Mouse (Mus musculus): ENCODE measurements around the gene Iqschfp. TPM values are rescaled to one million over a fixed set of nuclear protein-coding genes. Genes with fewer than 3 reads are reported as not detected.

Gene Iqschfp
- polyA plus RNA-seq, 1 experiment from 2014 or later, result 2.3 TPM

DNA sequence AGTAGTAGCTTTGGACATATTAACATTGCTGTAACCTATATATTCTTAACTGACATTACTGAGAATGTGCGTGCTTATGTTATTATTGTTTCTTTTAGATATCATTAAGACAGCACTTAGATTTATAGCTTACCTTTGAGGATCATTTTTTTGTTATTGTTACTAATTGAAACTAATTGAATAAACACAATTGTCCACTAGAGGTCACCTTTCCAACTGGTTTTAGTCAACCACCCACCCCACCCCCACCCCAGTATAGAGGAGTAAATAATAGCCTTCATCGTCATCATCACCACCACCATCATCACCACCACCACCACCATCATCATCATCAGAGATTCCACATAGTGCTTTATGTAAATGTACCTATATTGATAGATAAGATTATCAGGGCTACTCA is 670.8 kb downstream of the Iqschfp start:
- no peak overlapping the region for H3K9ac ChIP-seq
- no peaks in the 10 kb centered on the region for H3K27me3 ChIP-seq
- H3K4me3 ChIP-seq, result no peak overlapping the region
- H3K9me3 ChIP-seq (replicated peaks), result no peaks in the 10 kb centered on the region
- 74% methylated on average over 2 of the region's 2 CpGs for WGBS
- no peak for ATAC-seq
- H3K36me3 ChIP-seq (ENCODE audit: poor library complexity, severe bottlenecking), result no peaks in the 10 kb centered on the region
- no peak overlapping the region for H3K4me2 ChIP-seq
- peaks cover 28% of the 10 kb centered on the region for H3K4me1 ChIP-seq
- no peak overlapping the region for H3K27ac ChIP-seq

DNA sequence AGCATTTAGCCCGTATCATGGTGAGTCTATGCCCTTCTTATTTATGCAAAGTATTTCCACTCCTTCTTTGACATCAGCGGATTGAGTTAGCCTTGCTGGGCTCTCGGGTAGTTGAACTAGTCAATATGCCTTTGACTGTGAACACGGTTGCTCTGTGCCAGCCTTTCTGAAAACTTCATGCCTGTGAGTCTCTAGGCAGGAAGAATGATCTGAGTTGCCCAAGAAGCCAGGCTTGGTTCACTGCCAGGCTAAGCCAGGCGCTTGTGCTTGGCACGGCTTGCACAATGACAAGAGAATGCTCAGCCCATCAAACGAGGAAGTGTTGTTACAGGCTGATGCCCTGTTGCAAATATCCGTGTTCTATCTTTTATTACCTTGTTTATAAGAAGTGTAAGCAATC is 671.9 kb downstream of the Iqschfp start:
- no peaks in the 10 kb centered on the region for H3K36me3 ChIP-seq (ENCODE audit: poor library complexity, severe bottlenecking)
- H3K9ac ChIP-seq, result no peak overlapping the region
- WGBS, result 45% methylated on average over 8 of the region's 8 CpGs
- H3K27me3 ChIP-seq, result no peaks in the 10 kb centered on the region
- no peak overlapping the region for H3K4me3 ChIP-seq
- no peaks in the 10 kb centered on the region for H3K9me3 ChIP-seq (replicated peaks)
- peak; percentile 59; the same call in 1 of the 2 replicates for ATAC-seq
- peaks cover 28% of the 10 kb centered on the region for H3K4me1 ChIP-seq
- no peak overlapping the region for H3K4me2 ChIP-seq
- no peak overlapping the region for H3K27ac ChIP-seq

DNA sequence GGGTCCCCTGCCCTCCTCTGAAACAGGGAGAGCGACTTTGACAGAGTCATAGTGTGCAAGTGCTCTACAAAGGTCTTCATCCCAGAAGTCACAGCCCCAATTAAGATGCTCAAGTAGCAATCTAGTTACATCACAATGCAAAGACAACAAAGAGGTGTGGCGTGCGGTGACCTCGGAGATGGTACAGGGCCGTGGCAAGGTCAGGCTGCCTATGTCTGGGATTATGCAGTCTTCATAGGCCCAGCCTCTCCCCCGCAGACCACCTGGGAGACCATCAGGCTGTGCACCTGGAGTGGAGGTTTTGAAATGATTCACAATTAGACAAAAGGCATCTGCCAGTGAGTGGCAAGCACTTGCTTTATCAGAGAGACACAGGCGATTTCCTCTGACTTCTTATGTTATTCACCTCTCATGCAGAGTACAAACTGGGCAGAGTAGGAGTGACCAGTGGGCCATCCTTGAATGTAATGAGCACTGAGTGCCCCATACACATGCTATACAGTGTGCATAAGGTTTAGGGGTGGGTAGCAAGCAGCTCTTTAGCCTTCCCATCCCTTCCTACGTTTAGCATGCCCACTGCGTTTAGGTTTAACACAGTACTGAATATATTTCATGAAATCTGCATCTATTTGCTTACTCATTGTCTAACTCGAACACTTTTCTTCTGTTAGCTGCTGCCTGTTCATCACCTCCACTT is 673.1 kb downstream of the Iqschfp start:
- Histone ChIP-seq H3K27ac (no peak overlapping the region), H3K27me3 (no peaks in the 10 kb centered on the region), H3K4me1 (peaks cover 28% of the 10 kb centered on the region), H3K4me2 (no peak overlapping the region), H3K9ac (no peak overlapping the region; the same call in 1 of the 2 replicates), H3K9me3 (replicated peaks) (no peaks in the 10 kb centered on the region), H3K36me3 (ENCODE audit: poor library complexity, severe bottlenecking) (no peaks in the 10 kb centered on the region), H3K4me3 (no peak overlapping the region)
- ATAC-seq, result 0 out of 2 replicates have a peak, but pooled peaks have one; percentile 33
- WGBS, result 52% methylated on average over 10 of the region's 10 CpGs

DNA sequence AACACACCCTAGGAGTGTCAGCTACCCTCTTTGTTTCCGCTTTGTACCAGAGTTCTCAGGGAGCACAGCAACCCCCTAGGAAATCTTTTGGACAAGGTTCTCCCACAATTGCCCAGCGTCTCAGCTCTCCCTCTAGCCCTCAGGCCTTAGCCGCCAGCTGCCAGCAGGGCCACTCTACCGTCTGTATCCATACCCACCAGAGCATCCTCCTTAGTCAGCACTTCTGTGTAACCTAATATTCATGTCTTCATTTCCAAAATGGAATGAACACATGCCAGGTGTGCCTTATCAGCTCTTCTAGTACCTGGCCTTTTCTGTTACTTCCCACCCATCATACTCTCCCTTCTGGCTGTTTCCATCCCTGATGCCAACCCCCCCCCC is 673.6 kb downstream of the Iqschfp start:
- ATAC-seq, result no peak; the same call in 1 of the 2 replicates
- Histone ChIP-seq H3K4me3 (no peak overlapping the region), H3K9ac (no peak overlapping the region), H3K27ac (no peak overlapping the region), H3K36me3 (ENCODE audit: poor library complexity, severe bottlenecking) (no peaks in the 10 kb centered on the region), H3K9me3 (replicated peaks) (no peaks in the 10 kb centered on the region), H3K4me1 (peaks cover 28% of the 10 kb centered on the region), H3K4me2 (no peak overlapping the region), H3K27me3 (no peaks in the 10 kb centered on the region)
- 49% methylated on average over 4 of the region's 4 CpGs for WGBS

DNA sequence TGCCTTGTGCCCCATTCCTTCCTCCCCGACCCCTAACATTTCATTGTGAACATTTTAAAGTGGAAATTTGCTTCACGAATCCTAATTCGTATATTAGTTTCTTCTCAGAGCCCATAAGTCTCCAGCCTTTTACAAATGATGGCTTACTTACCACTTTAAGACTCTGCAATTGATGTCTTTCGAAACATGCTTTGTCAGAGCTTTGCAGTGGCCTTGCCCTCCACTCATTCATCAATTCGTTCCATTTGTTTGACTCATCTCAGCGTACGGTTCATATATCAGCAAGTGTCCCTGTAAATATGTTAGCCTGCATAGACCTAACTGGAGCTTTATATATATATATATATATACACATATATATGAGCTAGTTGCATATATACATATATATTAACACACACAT is 675.5 kb downstream of the Iqschfp start:
- H3K9ac ChIP-seq, result no peak overlapping the region
- ATAC-seq, result no peak
- H3K9me3 ChIP-seq (replicated peaks), result no peaks in the 10 kb centered on the region
- H3K4me3 ChIP-seq, result no peak overlapping the region
- no peaks in the 10 kb centered on the region for H3K36me3 ChIP-seq (ENCODE audit: poor library complexity, severe bottlenecking)
- H3K4me2 ChIP-seq, result no peak overlapping the region
- no peak overlapping the region for H3K27ac ChIP-seq
- peaks cover 33% of the 10 kb centered on the region for H3K4me1 ChIP-seq
- 91% methylated on average over 7 of the region's 7 CpGs for WGBS
- no peaks in the 10 kb centered on the region for H3K27me3 ChIP-seq

DNA sequence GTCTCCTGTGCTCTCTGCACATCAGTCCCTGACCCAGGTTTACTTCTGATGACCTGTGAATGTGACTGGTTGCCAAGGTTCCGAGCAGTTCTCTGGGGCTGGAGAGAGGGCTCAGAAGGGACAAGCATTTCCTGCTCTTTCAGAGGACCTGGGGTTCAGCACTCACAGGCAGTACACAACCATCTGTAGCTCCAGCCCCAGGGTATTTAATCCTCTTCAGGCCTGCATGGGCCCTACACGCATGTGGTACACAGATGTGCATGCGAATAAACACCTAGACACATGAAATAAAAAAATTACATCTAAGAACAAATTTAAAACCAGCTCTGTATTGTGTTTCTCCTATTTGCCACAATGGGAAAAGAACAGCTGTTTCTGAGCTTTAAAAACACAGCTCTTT is 676.1 kb downstream of the Iqschfp start:
- H3K27ac ChIP-seq, result no peak overlapping the region
- no peak overlapping the region for H3K4me2 ChIP-seq
- no peak overlapping the region for H3K9ac ChIP-seq
- H3K4me1 ChIP-seq, result peaks cover 34% of the 10 kb centered on the region
- H3K27me3 ChIP-seq, result no peaks in the 10 kb centered on the region
- no peak for ATAC-seq
- H3K4me3 ChIP-seq, result no peak overlapping the region
- WGBS, result 86% methylated on average over 3 of the region's 3 CpGs
- H3K9me3 ChIP-seq (replicated peaks), result no peaks in the 10 kb centered on the region
- H3K36me3 ChIP-seq (ENCODE audit: poor library complexity, severe bottlenecking), result no peaks in the 10 kb centered on the region

DNA sequence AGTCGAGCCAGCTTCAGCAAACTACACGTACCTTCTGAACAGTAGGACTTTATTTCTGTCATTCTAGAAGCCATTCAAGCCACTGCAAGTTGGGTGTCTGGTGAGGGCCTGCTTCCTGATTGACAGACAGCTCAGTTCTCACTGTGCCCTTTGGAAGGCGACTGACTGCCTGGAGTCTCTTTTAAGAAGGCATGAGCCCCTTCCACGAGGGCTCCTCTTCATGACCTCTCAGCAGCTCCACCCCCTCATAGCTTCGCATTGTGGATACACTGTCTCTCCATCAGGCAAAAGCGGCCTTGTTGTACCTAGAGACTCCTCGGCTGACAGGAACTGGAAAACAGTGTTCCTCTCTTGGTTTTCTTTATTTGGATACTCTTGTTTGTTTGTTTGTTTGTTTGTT is 676.7 kb downstream of the Iqschfp start:
- Histone ChIP-seq H3K36me3 (ENCODE audit: poor library complexity, severe bottlenecking) (no peaks in the 10 kb centered on the region), H3K27me3 (no peaks in the 10 kb centered on the region), H3K27ac (no peak overlapping the region), H3K9me3 (replicated peaks) (no peaks in the 10 kb centered on the region), H3K4me3 (no peak overlapping the region), H3K4me2 (no peak overlapping the region), H3K9ac (no peak overlapping the region), H3K4me1 (peaks cover 35% of the 10 kb centered on the region)
- ATAC-seq, result no peak
- 45% methylated on average over 7 of the region's 7 CpGs for WGBS

DNA sequence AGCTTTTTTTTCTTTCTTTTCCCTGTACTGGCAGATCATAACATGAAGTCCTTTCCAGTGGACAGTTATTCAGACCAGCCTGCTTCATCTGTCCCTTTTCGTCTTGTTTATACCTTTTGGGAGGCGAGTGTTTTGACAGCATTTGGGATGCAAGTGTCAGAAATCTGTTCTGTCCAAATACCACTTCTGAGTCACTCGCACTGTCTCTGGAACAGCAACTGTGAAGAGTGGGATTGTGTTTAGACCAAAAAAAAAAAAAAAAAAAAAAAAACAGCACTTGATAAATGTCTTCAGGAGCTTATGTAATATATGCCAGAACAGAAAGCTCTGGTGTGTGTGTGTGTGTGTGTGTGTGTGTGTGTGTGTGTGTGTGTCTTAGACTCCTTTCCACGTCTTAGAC is 678.3 kb downstream of the Iqschfp start:
- no peak overlapping the region for H3K27ac ChIP-seq
- no peak for ATAC-seq
- WGBS, result 71% methylated on average over 4 of the region's 4 CpGs

DNA sequence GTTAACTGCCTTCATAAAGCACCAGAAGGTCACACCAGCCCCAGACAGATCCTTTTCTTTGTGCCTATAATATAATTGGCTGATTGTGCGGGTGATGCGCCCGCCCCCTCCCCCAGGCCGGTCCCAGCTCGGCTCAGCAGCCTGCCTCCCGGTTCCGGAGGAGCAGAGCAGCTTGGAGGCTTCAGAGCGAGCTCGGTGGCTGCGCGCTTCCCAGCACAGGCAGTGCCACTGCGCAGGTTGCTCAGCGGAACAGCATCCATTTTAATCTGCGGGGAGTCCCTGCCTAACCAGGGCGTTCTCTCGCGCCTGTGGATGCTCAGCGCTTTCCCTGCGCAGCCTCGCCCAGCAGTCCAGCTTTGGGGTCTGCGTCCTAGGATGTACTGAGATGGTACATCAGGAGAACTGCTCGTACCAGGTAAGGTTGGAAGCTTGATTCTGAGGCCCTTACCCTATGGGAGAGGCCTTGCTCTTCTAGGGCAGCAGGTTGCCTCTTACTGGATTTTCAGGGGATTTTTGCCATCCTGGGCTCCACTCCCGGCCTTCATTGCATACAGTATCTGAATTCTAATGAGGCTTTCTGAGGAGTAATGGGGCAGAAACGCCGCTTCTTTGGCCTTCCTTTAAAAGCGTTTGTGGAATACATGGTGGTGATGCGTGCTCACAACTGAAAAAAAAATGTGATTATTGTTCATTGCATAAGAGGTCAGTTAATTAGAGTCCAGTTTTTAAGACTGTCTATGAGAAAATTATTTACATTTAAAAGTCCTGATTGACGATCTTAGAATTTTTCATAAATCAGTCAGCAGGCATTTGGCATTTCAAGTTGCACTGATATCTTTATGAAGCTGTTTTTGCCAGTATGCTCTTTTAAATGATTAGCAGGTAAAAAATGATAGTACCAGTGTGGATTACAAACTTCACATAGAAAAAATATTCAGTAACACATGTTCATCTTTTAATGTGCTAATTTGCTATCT is 680.5 kb downstream of the Iqschfp start:
- WGBS, result 2% methylated on average over 28 of the region's 28 CpGs
- Histone ChIP-seq H3K36me3 (ENCODE audit: poor library complexity, severe bottlenecking) (no peaks in the 10 kb centered on the region), H3K4me3 (peak overlapping the region; percentile 48), H3K4me1 (peaks cover 55% of the 10 kb centered on the region), H3K9me3 (replicated peaks) (no peaks in the 10 kb centered on the region), H3K9ac (peak overlapping the region; percentile 70), H3K27me3 (no peaks in the 10 kb centered on the region), H3K4me2 (peak overlapping the region; percentile 63), H3K27ac (peak overlapping the region; percentile 98)
- peak; percentile 93 for ATAC-seq

More for the DNA sequence above, 678.3 kb downstream of the Iqschfp start:
- Histone ChIP-seq H3K9ac (no peak overlapping the region), H3K4me3 (no peak overlapping the region), H3K36me3 (ENCODE audit: poor library complexity, severe bottlenecking) (no peaks in the 10 kb centered on the region), H3K4me1 (peaks cover 37% of the 10 kb centered on the region), H3K27me3 (no peaks in the 10 kb centered on the region), H3K9me3 (replicated peaks) (no peaks in the 10 kb centered on the region), H3K4me2 (no peak overlapping the region)

DNA sequence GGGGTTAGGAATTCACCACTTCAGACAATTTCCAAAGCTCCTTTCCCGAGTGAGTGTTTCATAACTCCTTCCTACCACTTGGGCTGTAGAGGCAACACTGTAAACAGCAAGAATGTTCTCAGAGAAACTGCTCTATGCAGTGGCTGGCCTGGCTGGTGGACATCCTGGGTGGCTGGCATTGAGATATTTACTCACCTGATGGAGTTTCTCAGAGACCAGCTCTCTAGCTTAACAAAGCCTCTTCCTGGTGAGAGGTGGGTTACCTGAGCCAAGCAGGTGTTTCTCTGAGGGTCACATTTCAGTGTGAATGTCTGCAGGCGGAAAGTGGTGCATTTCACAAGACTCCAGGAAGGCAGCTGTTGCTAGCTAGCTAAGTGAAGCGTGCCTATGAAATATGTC is 681.2 kb downstream of the Iqschfp start:
- no peaks in the 10 kb centered on the region for H3K27me3 ChIP-seq
- H3K4me2 ChIP-seq, result peak overlapping the region; percentile 63
- peak overlapping the region; percentile 98 for H3K27ac ChIP-seq
- peak overlapping the region; percentile 48 for H3K4me3 ChIP-seq
- peaks cover 57% of the 10 kb centered on the region for H3K4me1 ChIP-seq
- peak overlapping the region; percentile 70 for H3K9ac ChIP-seq
- 48% methylated on average over 3 of the region's 3 CpGs for WGBS
- no peaks in the 10 kb centered on the region for H3K9me3 ChIP-seq (replicated peaks)
- no peak for ATAC-seq
- no peaks in the 10 kb centered on the region for H3K36me3 ChIP-seq (ENCODE audit: poor library complexity, severe bottlenecking)

DNA sequence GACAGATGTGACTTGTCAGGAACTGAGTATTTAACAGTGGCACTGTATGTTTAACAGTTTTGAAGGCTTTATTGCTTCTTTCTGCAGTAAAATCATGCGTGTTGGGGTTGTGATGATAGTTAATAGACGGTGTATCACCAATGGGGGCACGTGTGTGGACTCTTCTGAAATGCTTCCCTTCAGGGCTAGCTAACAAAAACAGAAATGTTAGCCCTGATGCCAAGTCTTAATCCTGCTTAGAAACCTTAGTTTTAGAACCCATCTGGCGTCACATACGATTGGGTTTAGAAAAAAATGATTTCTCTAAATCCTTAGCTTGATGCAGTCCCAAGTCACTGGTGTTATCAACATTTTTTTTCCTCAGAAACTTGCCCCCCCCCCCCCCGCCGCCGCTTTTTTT is 682.1 kb downstream of the Iqschfp start:
- H3K4me3 ChIP-seq, result peak overlapping the region; percentile 48
- ATAC-seq, result no peak
- peak overlapping the region; percentile 63 for H3K4me2 ChIP-seq
- no peaks in the 10 kb centered on the region for H3K27me3 ChIP-seq
- 34% methylated on average over 8 of the region's 8 CpGs for WGBS
- no peaks in the 10 kb centered on the region for H3K9me3 ChIP-seq (replicated peaks)
- H3K9ac ChIP-seq, result peak overlapping the region; percentile 70
- peaks cover 66% of the 10 kb centered on the region for H3K4me1 ChIP-seq
- no peaks in the 10 kb centered on the region for H3K36me3 ChIP-seq (ENCODE audit: poor library complexity, severe bottlenecking)
- H3K27ac ChIP-seq, result no peak overlapping the region

DNA sequence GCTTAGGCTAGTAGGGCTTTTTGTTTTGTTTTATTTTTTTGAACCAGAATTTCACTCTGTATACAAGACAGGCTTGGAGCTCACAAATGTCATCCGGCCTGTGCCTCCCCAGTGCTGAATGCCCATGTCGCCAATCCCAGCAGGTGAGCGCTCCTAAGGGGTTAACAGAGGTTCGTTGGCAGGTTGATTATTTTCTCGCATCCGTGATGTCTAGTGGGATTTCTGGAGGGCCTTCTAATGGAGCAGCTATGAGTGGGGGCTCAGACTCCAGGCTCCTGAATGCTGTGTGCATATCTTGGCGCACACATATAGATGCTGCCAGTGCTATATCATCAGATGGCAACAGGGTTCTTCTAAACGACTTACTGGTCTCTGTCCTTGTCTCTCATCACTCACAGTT is 682.5 kb downstream of the Iqschfp start:
- 45% methylated on average over 8 of the region's 8 CpGs for WGBS
- H3K4me3 ChIP-seq, result peak overlapping the region; percentile 48
- no peak overlapping the region for H3K27ac ChIP-seq
- no peaks in the 10 kb centered on the region for H3K36me3 ChIP-seq (ENCODE audit: poor library complexity, severe bottlenecking)
- ATAC-seq, result no peak
- H3K9ac ChIP-seq, result peak overlapping the region; percentile 49
- H3K4me1 ChIP-seq, result peaks cover 70% of the 10 kb centered on the region
- peak overlapping the region; percentile 63 for H3K4me2 ChIP-seq
- H3K27me3 ChIP-seq, result no peaks in the 10 kb centered on the region
- H3K9me3 ChIP-seq (replicated peaks), result no peaks in the 10 kb centered on the region

All from forebrain, embryonic 13.5 days (tissue).